Mouse (Mus musculus) midbrain, embryonic 12.5 days (tissue): ENCODE results near the gene Cers3. TPM values are rescaled to one million over a fixed set of nuclear protein-coding genes. Genes with fewer than 3 reads are reported as not detected.

Experiments used
- ATAC-seq: fragments of 200-750 bp; cut with Nextera tagmentation; 2 replicates; pipeline ENCODE4 v1.8.0; 2017; ENCODE audit warnings: low read depth, moderate TSS enrichment, moderate library complexity; ENCODE audit not compliant: low FRiP score
- H3K27ac ChIP-seq: fragments of 300-500 bp; sonication (generic); replicated peaks from 2 replicates; pipeline ENCODE4 v1.5.1; 2016; ENCODE audit warnings: mild to moderate bottlenecking
- H3K27me3 ChIP-seq: fragments of 300-500 bp; sonication (generic); 2 replicates; pipeline ENCODE4 v1.6.1; 2016; ENCODE audit warnings: mild to moderate bottlenecking
- H3K36me3 ChIP-seq: fragments of 300-500 bp; sonication (generic); 2 replicates; pipeline ENCODE4 v1.6.1; 2016
- H3K4me1 ChIP-seq: fragments of 300-500 bp; sonication (generic); 2 replicates; pipeline ENCODE4 v1.6.1; 2016
- H3K4me2 ChIP-seq: fragments of 300-500 bp; sonication (generic); replicated peaks from 2 replicates; pipeline ENCODE4 v1.6.1; 2016; ENCODE audit warnings: mild to moderate bottlenecking, moderate library complexity
- H3K4me3 ChIP-seq: fragments of 300-500 bp; sonication (generic); 2 replicates; pipeline ENCODE4 v1.5.1; 2016; ENCODE audit warnings: mild to moderate bottlenecking
- H3K9ac ChIP-seq: fragments of 300-500 bp; sonication (generic); replicated peaks from 2 replicates; pipeline ENCODE4 v1.6.1; 2016; ENCODE audit warnings: mild to moderate bottlenecking, moderate library complexity
- H3K9me3 ChIP-seq: fragments of 300-500 bp; sonication (generic); 2 replicates; pipeline ENCODE4 v1.6.1; 2016; ENCODE audit warnings: mild to moderate bottlenecking
- WGBS: fragments of 180-500 bp; shearing (Covaris S2); methylation state at CpG from one replicate; pipeline ENCODE4 v1.1.7; 2016; 5-methylcytosine and 5-hydroxymethylcytosine counted together
- polyA plus RNA-seq: library from polyadenylated mRNA; unstranded; fragments of >200 nt; fragmentation: Nextera tagmentation; extraction: Ambion mirVana; gene quantifications from 2 replicates; pipeline ENCODE4 v1.2.1, GENCODE M21; 2016

Gene Cers3
- polyA plus RNA-seq, result 0.98 and 1.1 TPM in 2 replicates

- Histone ChIP-seq H3K9me3 (no peaks in the 10 kb centered on the region), H3K36me3 (no peaks in the 10 kb centered on the region), H3K4me2 (no peak within 1 kb of the TSS), H3K27ac (no peak within 1 kb of the TSS), H3K9ac (no peak within 1 kb of the TSS), H3K4me1 (no peaks in the 10 kb centered on the region), H3K4me3 (no peak within 1 kb of the TSS), H3K27me3 (no peaks in the 10 kb centered on the region)
- no peak for ATAC-seq
- WGBS, result 78% methylated on average over 9 of the region's 9 CpGs
Observed at GRCm38 (mm10) chr7:66743377-66743781, at the start of gene Cers3. Gene Cers3, plus strand, starts transcription at chr7:66743504.

GRCm38 (mm10) chr7:66694467-66694866, 48.8 kb upstream of the Cers3 start:
- no peaks in the 10 kb centered on the region for H3K27me3 ChIP-seq
- no peak for ATAC-seq
- H3K4me2 ChIP-seq, result no peak overlapping the region
- H3K27ac ChIP-seq, result no peak overlapping the region
- no peak overlapping the region for H3K4me3 ChIP-seq
- H3K9ac ChIP-seq, result no peak overlapping the region
- peaks cover 5% of the 10 kb centered on the region for H3K4me1 ChIP-seq
- WGBS, result 73% methylated on average over 7 of the region's 7 CpGs
- peaks cover 11% of the 10 kb centered on the region for H3K36me3 ChIP-seq
- no peaks in the 10 kb centered on the region for H3K9me3 ChIP-seq

GRCm38 (mm10) chr7:66702721-66703120, 40.6 kb upstream of the Cers3 start:
- Histone ChIP-seq H3K4me2 (no peak overlapping the region), H3K4me1 (no peaks in the 10 kb centered on the region), H3K4me3 (no peak overlapping the region), H3K9me3 (no peaks in the 10 kb centered on the region), H3K9ac (no peak overlapping the region), H3K36me3 (peaks cover 49% of the 10 kb centered on the region), H3K27me3 (no peaks in the 10 kb centered on the region), H3K27ac (no peak overlapping the region)
- ATAC-seq, result no peak
- 92% methylated on average over 7 of the region's 7 CpGs for WGBS

GRCm38 (mm10) chr7:66704631-66705030, 38.7 kb upstream of the Cers3 start:
- no peak for ATAC-seq
- H3K4me3 ChIP-seq, result no peak overlapping the region
- no peak overlapping the region for H3K9ac ChIP-seq
- no peak overlapping the region for H3K4me2 ChIP-seq
- H3K27ac ChIP-seq, result no peak overlapping the region
- peaks cover 52% of the 10 kb centered on the region for H3K36me3 ChIP-seq
- H3K27me3 ChIP-seq, result no peaks in the 10 kb centered on the region
- H3K9me3 ChIP-seq, result no peaks in the 10 kb centered on the region
- WGBS, result 92% methylated on average over 3 of the region's 3 CpGs
- no peaks in the 10 kb centered on the region for H3K4me1 ChIP-seq

- WGBS, result 65% methylated on average over 2 of the region's 2 CpGs
- H3K27ac ChIP-seq, result no peak overlapping the region
- no peak overlapping the region for H3K4me3 ChIP-seq
- H3K27me3 ChIP-seq, result no peaks in the 10 kb centered on the region
- ATAC-seq, result no peak
- no peaks in the 10 kb centered on the region for H3K9me3 ChIP-seq
- no peaks in the 10 kb centered on the region for H3K4me1 ChIP-seq
- H3K9ac ChIP-seq, result no peak overlapping the region
- H3K36me3 ChIP-seq, result peaks cover 56% of the 10 kb centered on the region
- H3K4me2 ChIP-seq, result no peak overlapping the region
Observed at GRCm38 (mm10) chr7:66711166-66711565, 32.1 kb upstream of the Cers3 start.

GRCm38 (mm10) chr7:66724514-66724913, 18.8 kb upstream of the Cers3 start:
- H3K4me3 ChIP-seq, result no peak overlapping the region
- no peaks in the 10 kb centered on the region for H3K9me3 ChIP-seq
- H3K27me3 ChIP-seq, result no peaks in the 10 kb centered on the region
- H3K27ac ChIP-seq, result no peak overlapping the region
- H3K4me1 ChIP-seq, result no peaks in the 10 kb centered on the region
- H3K4me2 ChIP-seq, result no peak overlapping the region
- H3K9ac ChIP-seq, result no peak overlapping the region
- 0 out of 2 replicates have a peak, but pooled peaks cover 12% of the 10 kb centered on the region for H3K36me3 ChIP-seq
- ATAC-seq, result no peak
- WGBS, result 88% methylated on average over 4 of the region's 4 CpGs

GRCm38 (mm10) chr7:66724954-66725353, 18.4 kb upstream of the Cers3 start:
- Histone ChIP-seq H3K27me3 (no peaks in the 10 kb centered on the region), H3K36me3 (0 out of 2 replicates have a peak, but pooled peaks cover 10% of the 10 kb centered on the region), H3K4me2 (no peak overlapping the region), H3K9ac (no peak overlapping the region), H3K4me1 (no peaks in the 10 kb centered on the region), H3K9me3 (no peaks in the 10 kb centered on the region), H3K27ac (no peak overlapping the region), H3K4me3 (no peak overlapping the region)
- no peak for ATAC-seq
- 93% methylated on average over 6 of the region's 6 CpGs for WGBS

- H3K36me3 ChIP-seq, result no peaks in the 10 kb centered on the region
- H3K9ac ChIP-seq, result no peak overlapping the region
- H3K27ac ChIP-seq, result no peak overlapping the region
- no peaks in the 10 kb centered on the region for H3K4me1 ChIP-seq
- ATAC-seq, result no peak
- no peaks in the 10 kb centered on the region for H3K27me3 ChIP-seq
- no peaks in the 10 kb centered on the region for H3K9me3 ChIP-seq
- 91% methylated on average over 6 of the region's 6 CpGs for WGBS
- no peak overlapping the region for H3K4me3 ChIP-seq
- no peak overlapping the region for H3K4me2 ChIP-seq
Observed at GRCm38 (mm10) chr7:66728072-66728471, 15.2 kb upstream of the Cers3 start.

GRCm38 (mm10) chr7:66729232-66729631, 14.1 kb upstream of the Cers3 start:
- Histone ChIP-seq H3K4me2 (no peak overlapping the region), H3K9ac (no peak overlapping the region), H3K4me1 (no peaks in the 10 kb centered on the region), H3K36me3 (no peaks in the 10 kb centered on the region), H3K9me3 (no peaks in the 10 kb centered on the region), H3K27me3 (no peaks in the 10 kb centered on the region), H3K27ac (no peak overlapping the region), H3K4me3 (no peak overlapping the region)
- no peak for ATAC-seq
- 84% methylated on average over 2 of the region's 2 CpGs for WGBS

GRCm38 (mm10) chr7:66733431-66733830, 9.9 kb upstream of the Cers3 start:
- H3K4me3 ChIP-seq, result no peak overlapping the region
- H3K4me1 ChIP-seq, result no peaks in the 10 kb centered on the region
- H3K9me3 ChIP-seq, result no peaks in the 10 kb centered on the region
- no peak for ATAC-seq
- no peak overlapping the region for H3K9ac ChIP-seq
- H3K27ac ChIP-seq, result no peak overlapping the region
- no peak overlapping the region for H3K4me2 ChIP-seq
- H3K27me3 ChIP-seq, result no peaks in the 10 kb centered on the region
- WGBS, result 93% methylated on average over 17 of the region's 17 CpGs
- no peaks in the 10 kb centered on the region for H3K36me3 ChIP-seq

GRCm38 (mm10) chr7:66733882-66734281, 9.4 kb upstream of the Cers3 start:
- 94% methylated on average over 11 of the region's 11 CpGs for WGBS
- Histone ChIP-seq H3K9ac (no peak overlapping the region), H3K9me3 (no peaks in the 10 kb centered on the region), H3K4me1 (no peaks in the 10 kb centered on the region), H3K4me3 (no peak overlapping the region), H3K27ac (no peak overlapping the region), H3K4me2 (no peak overlapping the region), H3K36me3 (no peaks in the 10 kb centered on the region), H3K27me3 (no peaks in the 10 kb centered on the region)
- ATAC-seq, result no peak

GRCm38 (mm10) chr7:66734466-66734865, 8.8 kb upstream of the Cers3 start:
- no peak overlapping the region for H3K4me3 ChIP-seq
- WGBS, result 92% methylated on average over 4 of the region's 4 CpGs
- H3K4me1 ChIP-seq, result no peaks in the 10 kb centered on the region
- H3K9me3 ChIP-seq, result no peaks in the 10 kb centered on the region
- H3K9ac ChIP-seq, result no peak overlapping the region
- no peaks in the 10 kb centered on the region for H3K36me3 ChIP-seq
- H3K27me3 ChIP-seq, result no peaks in the 10 kb centered on the region
- H3K4me2 ChIP-seq, result no peak overlapping the region
- H3K27ac ChIP-seq, result no peak overlapping the region
- ATAC-seq, result no peak

- no peaks in the 10 kb centered on the region for H3K4me1 ChIP-seq
- H3K9me3 ChIP-seq, result no peaks in the 10 kb centered on the region
- no peak for ATAC-seq
- 91% methylated on average over 6 of the region's 6 CpGs for whole genome bisulfite sequencing
- no peaks in the 10 kb centered on the region for H3K36me3 ChIP-seq
- no peak overlapping the region for H3K27ac ChIP-seq
- no peak overlapping the region for H3K9ac ChIP-seq
- no peaks in the 10 kb centered on the region for H3K27me3 ChIP-seq
- no peak overlapping the region for H3K4me2 ChIP-seq
- H3K4me3 ChIP-seq, result no peak overlapping the region
Observed at GRCm38 (mm10) chr7:66734993-66735392, 8.3 kb upstream of the Cers3 start.
